Mouse (Mus musculus) hindbrain, embryonic 14.5 days (tissue): ENCODE data around the gene Arl8a. TPM values are rescaled to one million over a fixed set of nuclear protein-coding genes. Genes with fewer than 3 reads are reported as not detected.

Experiments
- ATAC-seq: fragments of 200-750 bp; cut with Nextera tagmentation; 2 replicates; pipeline ENCODE4 v1.8.0; 2017; ENCODE audit warnings: moderate number of reproducible peaks, mild to moderate bottlenecking, moderate TSS enrichment, moderate library complexity; ENCODE audit not compliant: low FRiP score
- DNase-seq: peaks from one replicate; pipeline ENCODE4 v3.0.0-alpha.2; 2015; ENCODE audit warnings: low spot score
- H3K27ac ChIP-seq: fragments of 300-500 bp; sonication (generic); 2 replicates; pipeline ENCODE4 v1.5.1; 2014; ENCODE audit warnings: mild to moderate bottlenecking, moderate library complexity
- H3K27me3 ChIP-seq: fragments of 300-500 bp; sonication (generic); 2 replicates; pipeline ENCODE4 v1.6.1; 2014; ENCODE audit warnings: mild to moderate bottlenecking, low read length, mixed read lengths; ENCODE audit not compliant: control insufficient read depth, insufficient read depth
- H3K36me3 ChIP-seq: fragments of 300-500 bp; sonication (generic); replicated peaks from 2 replicates; pipeline ENCODE4 v1.6.1; 2014; ENCODE audit not compliant: control insufficient read depth, insufficient read depth
- H3K4me1 ChIP-seq: fragments of 300-500 bp; sonication (generic); replicated peaks from 2 replicates; pipeline ENCODE4 v1.6.1; 2014; ENCODE audit warnings: antibody characterized with exemption, low read length, mixed read lengths; ENCODE audit not compliant: control insufficient read depth, insufficient read depth
- H3K4me2 ChIP-seq: fragments of 300-500 bp; sonication (generic); replicated peaks from 2 replicates; pipeline ENCODE4 v1.6.1; 2014; ENCODE audit warnings: mild to moderate bottlenecking, moderate library complexity
- H3K4me3 ChIP-seq: fragments of 300-500 bp; sonication (generic); replicated peaks from 2 replicates; pipeline ENCODE4 v1.5.1; 2014; ENCODE audit warnings: mild to moderate bottlenecking, low read length
- H3K9ac ChIP-seq: fragments of 300-500 bp; sonication (generic); 2 replicates; pipeline ENCODE4 v1.6.1; 2014
- H3K9me3 ChIP-seq: fragments of 300-500 bp; sonication (generic); 2 replicates; pipeline ENCODE4 v1.6.1; 2016; ENCODE audit warnings: low read length; ENCODE audit not compliant: control insufficient read depth
- WGBS: fragments of 180-500 bp; shearing (Covaris S2); extraction: QIAGEN DNeasy Blood & Tissue Kit; methylation state at CpG from one replicate; pipeline ENCODE4 v1.1.7; 2014; 5-methylcytosine and 5-hydroxymethylcytosine counted together
- polyA plus RNA-seq: library from polyadenylated mRNA; unstranded; fragments of >200 nt; fragmentation: Nextera tagmentation; extraction: Ambion mirVana; gene quantifications from 2 replicates; pipeline ENCODE4 v1.2.1, GENCODE M21; 2014

Arl8a gene
- polyA plus RNA-seq, 1 experiment from 2014 or later = 354 TPM

DNA sequence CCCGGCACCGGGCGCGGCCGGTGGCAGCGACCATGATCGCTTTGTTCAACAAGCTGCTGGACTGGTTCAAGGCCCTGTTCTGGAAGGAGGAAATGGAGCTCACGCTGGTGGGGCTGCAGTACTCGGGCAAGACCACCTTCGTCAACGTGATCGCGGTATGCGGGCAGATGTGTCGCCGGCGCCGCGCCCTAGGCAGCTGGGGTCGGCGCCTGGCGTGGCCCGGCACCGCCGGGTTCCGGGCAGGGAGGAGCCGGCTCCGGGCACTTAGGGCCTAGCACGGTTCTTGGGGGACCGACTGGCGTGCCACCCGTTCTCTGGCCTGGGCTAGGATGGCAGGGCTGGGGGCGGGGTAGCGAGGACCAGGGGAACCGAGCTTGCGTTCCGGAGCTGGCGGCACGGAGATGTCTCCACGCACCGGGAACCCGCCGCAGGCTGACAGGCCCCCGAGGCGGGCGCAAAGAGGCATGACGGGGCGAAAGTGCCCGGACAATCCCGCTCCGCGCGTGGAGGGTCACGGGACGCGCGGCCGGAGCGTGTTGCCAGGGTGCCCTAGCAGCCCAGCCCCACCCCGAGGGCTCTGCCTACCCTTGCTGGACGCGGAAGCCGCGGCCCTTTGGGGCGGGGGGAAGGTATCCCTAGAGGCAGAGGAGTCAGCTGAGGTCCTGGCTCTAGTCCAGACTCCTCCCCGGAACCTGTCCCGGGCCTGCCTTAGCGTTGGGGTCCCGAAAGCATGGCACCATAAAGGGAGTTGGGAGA lies 500 bp downstream of the Arl8a start:
- WGBS = under 1% methylated on average over 66 of the region's 69 CpGs
- Histone ChIP-seq H3K36me3 (peaks cover 14% of the 10 kb centered on the region), H3K27ac (peak overlapping the region; percentile 98), H3K27me3 (no peaks in the 10 kb centered on the region), H3K4me2 (peak overlapping the region; percentile 73), H3K4me3 (peak overlapping the region; percentile 93), H3K9ac (peak overlapping the region; percentile 99), H3K9me3 (no peaks in the 10 kb centered on the region), H3K4me1 (peaks cover 35% of the 10 kb centered on the region)
- ATAC-seq (peak; percentile 67), DNase-seq (peak; percentile 75)

DNA sequence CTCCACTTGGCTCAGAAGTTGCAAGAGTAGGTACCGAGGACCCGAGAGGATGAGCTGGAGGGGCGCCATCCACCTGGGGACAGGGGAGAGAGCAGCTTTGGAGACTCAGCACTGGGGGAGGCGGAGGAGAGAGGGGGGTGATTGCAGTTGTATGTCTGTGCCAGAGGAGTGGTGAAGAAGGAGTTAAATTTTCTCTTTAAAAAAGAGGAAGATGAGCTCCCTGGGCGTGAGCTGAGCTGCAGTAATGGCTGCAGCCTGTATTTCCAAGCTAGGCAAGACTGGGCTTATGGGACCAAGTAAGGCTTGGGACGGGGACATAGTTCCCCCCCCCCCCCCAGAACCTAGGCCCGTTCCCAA lies 1.1 kb downstream of the Arl8a start:
- Histone ChIP-seq H3K4me3 (peak overlapping the region; percentile 93), H3K9me3 (no peaks in the 10 kb centered on the region), H3K36me3 (peaks cover 19% of the 10 kb centered on the region), H3K9ac (peak overlapping the region; percentile 99), H3K4me2 (peak overlapping the region; percentile 73), H3K27ac (peak overlapping the region; percentile 98), H3K27me3 (no peaks in the 10 kb centered on the region), H3K4me1 (peaks cover 35% of the 10 kb centered on the region)
- WGBS = 3% methylated on average over 7 of the region's 7 CpGs
- DNase-seq = no peak
- ATAC-seq = peak; percentile 24

DNA sequence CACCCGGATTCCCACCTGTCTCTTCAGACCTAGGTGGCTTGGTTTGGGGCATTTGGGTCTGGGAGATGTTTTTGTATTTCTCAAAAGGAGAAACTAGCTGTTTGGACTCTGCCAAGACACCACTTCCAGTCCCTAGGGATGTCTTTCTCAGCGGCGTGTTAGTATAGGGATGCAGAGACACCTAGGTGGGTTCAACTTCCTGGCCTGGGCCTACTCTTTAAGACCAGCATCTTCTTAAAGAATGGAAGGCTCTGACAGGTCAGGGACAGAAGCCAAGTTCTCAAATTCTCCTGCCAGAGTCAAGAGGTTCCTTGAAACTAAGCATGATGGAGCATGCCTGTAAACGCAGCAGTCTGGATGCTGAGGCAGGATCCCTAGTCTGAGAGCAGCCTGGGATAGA lies 1.9 kb downstream of the Arl8a start:
- 54% methylated on average over 4 of the region's 4 CpGs for WGBS
- Histone ChIP-seq H3K27me3 (no peaks in the 10 kb centered on the region), H3K9ac (peak overlapping the region; percentile 99), H3K27ac (peak overlapping the region; percentile 98), H3K9me3 (no peaks in the 10 kb centered on the region), H3K4me2 (peak overlapping the region; percentile 73), H3K4me3 (peak overlapping the region; percentile 93), H3K36me3 (peaks cover 27% of the 10 kb centered on the region), H3K4me1 (peaks cover 35% of the 10 kb centered on the region)
- DNase-seq (no peak), ATAC-seq (no peak)

DNA sequence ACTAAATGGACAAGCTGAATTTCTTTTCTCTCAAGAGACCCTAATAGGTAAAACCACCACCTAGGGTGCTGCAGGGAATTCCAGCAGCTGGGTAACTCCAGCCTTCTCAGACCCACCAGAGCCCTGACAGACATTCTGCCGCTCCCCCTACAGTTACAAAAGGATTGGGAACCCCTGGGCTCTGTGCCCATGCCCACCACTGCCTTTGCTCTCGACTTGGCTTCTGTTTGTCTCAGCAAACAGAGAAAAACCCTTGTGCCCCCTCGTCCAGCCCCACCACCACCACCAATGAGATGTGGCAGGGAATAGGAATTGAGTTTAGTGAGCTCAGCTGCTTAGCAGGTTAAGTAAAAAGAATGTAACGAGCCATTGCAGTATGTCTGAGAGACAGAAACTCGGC lies 2.4 kb downstream of the Arl8a start:
- Histone ChIP-seq H3K36me3 (peaks cover 32% of the 10 kb centered on the region), H3K4me1 (peaks cover 39% of the 10 kb centered on the region), H3K4me2 (peak overlapping the region; percentile 73), H3K9me3 (no peaks in the 10 kb centered on the region), H3K9ac (peak overlapping the region; percentile 99), H3K27ac (peak overlapping the region; percentile 98), H3K27me3 (no peaks in the 10 kb centered on the region), H3K4me3 (peak overlapping the region; percentile 93)
- ATAC-seq (no peak), DNase-seq (no peak)
- 49% methylated on average over 5 of the region's 5 CpGs for WGBS

DNA sequence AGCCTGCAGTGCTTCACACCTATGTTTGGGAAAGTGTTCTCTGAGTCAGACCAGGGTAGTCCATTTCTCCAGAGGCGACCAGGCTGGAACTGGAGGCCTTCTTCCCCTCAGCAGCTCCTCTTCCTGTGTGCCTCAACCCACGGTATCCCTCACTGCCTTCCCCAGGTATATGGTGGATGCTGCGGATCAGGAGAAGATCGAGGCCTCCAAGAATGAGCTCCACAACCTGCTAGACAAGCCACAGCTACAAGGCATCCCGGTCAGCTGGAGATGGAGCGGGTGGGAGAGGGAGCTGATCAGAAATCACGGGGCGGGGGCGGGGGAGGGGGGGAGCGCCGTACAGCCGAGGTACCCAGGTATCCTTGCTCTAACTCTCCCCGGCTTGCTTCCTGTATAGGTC lies 7.4 kb downstream of the Arl8a start:
- Histone ChIP-seq H3K4me3 (no peak overlapping the region), H3K4me1 (peaks cover 51% of the 10 kb centered on the region), H3K4me2 (peak overlapping the region; percentile 39), H3K9ac (peak overlapping the region; percentile 48), H3K27me3 (no peaks in the 10 kb centered on the region), H3K27ac (peak overlapping the region; percentile 94), H3K9me3 (no peaks in the 10 kb centered on the region), H3K36me3 (peaks cover 58% of the 10 kb centered on the region)
- DNase-seq (no peak), ATAC-seq (peak; percentile 18; the same call in 1 of the 2 replicates)
- 15% methylated on average over 12 of the region's 13 CpGs for WGBS

DNA sequence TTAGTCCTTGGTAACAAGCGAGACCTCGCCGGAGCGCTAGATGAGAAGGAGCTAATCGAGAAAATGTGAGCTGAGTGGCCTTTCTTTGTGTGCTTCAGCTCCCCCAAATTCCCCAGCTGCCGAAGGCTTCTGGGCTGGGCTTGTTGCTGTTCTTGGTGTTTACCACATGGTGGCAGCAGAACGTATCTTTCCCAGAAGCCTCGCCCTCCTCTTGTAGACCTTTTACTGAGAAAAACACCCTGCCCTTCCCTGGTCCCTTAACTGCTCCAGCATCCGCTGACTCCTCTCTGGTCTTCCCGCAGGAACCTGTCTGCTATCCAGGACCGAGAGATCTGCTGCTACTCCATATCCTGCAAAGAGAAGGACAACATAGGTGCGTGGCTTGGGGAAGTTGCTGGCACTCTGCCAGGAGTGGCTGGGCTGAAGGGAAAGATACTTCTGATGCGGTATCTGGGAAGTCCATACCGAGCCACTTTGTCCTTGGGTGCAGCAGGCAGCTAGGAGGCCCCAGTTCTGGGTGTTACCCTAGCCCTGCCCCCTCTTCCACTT lies 7.9 kb downstream of the Arl8a start:
- DNase-seq (peak; percentile 91), ATAC-seq (peak; percentile 54)
- Histone ChIP-seq H3K9me3 (no peaks in the 10 kb centered on the region), H3K4me3 (no peak overlapping the region), H3K36me3 (peaks cover 58% of the 10 kb centered on the region), H3K4me2 (peak overlapping the region; percentile 39), H3K27ac (peak overlapping the region; percentile 94), H3K4me1 (peaks cover 47% of the 10 kb centered on the region; the same call in 1 of the 2 replicates), H3K9ac (peak overlapping the region; percentile 48), H3K27me3 (no peaks in the 10 kb centered on the region)
- WGBS = 4% methylated on average over 14 of the region's 14 CpGs

DNA sequence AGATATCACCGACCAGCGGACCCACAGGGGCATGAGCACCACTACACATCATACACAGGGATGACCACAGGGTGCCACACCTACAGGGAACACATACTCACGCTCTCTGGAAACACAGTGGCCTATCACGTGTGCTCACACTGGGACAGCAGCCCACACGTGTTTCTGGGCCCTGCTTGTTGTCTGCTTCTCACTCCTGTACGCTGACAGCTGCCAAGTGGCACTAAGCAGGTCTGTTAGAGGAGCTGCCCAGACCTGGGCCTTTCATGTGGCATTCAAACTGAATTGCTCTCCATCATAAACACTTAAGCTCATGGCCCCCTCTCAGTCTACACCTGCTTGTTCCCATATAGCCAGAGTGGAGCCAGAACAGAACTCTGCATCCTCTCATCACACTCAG lies 9.7 kb downstream of the Arl8a start:
- peaks cover 35% of the 10 kb centered on the region; the same call in 1 of the 2 replicates for H3K4me1 ChIP-seq
- H3K9me3 ChIP-seq = no peaks in the 10 kb centered on the region
- 85% methylated on average over 6 of the region's 6 CpGs for WGBS
- DNase-seq (no peak), ATAC-seq (no peak)
- peak overlapping the region; percentile 18; the same call in 1 of the 2 replicates for H3K27ac ChIP-seq
- no peak overlapping the region for H3K9ac ChIP-seq
- peaks cover 50% of the 10 kb centered on the region for H3K36me3 ChIP-seq
- no peak overlapping the region for H3K4me3 ChIP-seq
- H3K27me3 ChIP-seq = no peaks in the 10 kb centered on the region
- no peak overlapping the region for H3K4me2 ChIP-seq

DNA sequence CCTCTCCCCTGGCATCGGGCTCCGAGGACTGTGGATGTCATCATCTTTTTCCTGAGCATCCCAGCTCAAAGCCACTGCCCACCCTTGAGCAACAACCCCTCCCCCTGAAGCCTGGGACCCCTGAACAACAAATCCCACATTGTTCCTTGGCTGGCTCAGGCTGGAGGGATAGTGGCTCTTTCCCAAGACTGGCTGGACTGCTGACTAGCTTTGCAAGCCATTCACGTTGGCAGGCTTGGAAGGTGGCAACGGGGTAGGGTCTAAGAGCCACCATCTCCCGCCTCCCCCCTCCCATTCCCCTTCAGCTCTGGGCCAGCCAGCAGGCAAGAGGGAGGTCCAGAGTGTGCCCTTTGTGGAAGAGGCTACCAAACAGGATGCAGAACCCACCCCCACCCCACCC lies 12.0 kb downstream of the Arl8a start:
- Histone ChIP-seq H3K4me2 (no peak overlapping the region; the same call in 1 of the 2 replicates), H3K27ac (peak overlapping the region; percentile 89), H3K27me3 (no peaks in the 10 kb centered on the region), H3K4me1 (peaks cover 34% of the 10 kb centered on the region; the same call in 1 of the 2 replicates), H3K4me3 (no peak overlapping the region), H3K9me3 (no peaks in the 10 kb centered on the region), H3K9ac (no peak overlapping the region), H3K36me3 (peaks cover 29% of the 10 kb centered on the region)
- DNase-seq (peak; percentile 59), ATAC-seq (peak; percentile 76)
- WGBS = 31% methylated on average over 5 of the region's 5 CpGs

DNA sequence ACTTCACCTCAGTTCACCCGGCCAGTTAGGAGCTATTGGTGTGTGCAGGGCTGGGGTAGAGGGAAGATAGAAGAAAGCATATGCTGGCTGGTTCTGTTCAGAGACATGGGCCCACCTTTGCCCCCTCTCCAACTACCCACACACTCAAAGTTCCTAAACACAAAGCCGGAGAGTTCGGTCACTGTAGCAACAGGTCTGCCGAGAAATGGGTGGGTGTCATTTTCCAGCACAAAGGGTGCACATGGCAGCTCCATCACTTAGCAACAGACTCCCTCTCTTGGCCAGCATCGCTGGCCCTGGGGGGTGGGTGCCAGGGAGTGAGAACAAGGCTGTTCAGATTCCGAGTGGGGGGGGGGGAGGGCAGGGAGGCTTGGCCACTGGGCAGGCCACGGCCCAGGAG lies 12.4 kb downstream of the Arl8a start:
- ATAC-seq (peak; percentile 66), DNase-seq (no peak)
- Histone ChIP-seq H3K36me3 (peaks cover 26% of the 10 kb centered on the region), H3K27ac (peak overlapping the region; percentile 89), H3K4me2 (no peak overlapping the region; the same call in 1 of the 2 replicates), H3K9ac (no peak overlapping the region), H3K9me3 (no peaks in the 10 kb centered on the region), H3K27me3 (no peaks in the 10 kb centered on the region), H3K4me3 (no peak overlapping the region), H3K4me1 (peaks cover 30% of the 10 kb centered on the region; the same call in 1 of the 2 replicates)
- 26% methylated on average over 7 of the region's 7 CpGs for WGBS
